ENCODE assay signal across 9 mouse cellular contexts in the genomic region with DNA sequence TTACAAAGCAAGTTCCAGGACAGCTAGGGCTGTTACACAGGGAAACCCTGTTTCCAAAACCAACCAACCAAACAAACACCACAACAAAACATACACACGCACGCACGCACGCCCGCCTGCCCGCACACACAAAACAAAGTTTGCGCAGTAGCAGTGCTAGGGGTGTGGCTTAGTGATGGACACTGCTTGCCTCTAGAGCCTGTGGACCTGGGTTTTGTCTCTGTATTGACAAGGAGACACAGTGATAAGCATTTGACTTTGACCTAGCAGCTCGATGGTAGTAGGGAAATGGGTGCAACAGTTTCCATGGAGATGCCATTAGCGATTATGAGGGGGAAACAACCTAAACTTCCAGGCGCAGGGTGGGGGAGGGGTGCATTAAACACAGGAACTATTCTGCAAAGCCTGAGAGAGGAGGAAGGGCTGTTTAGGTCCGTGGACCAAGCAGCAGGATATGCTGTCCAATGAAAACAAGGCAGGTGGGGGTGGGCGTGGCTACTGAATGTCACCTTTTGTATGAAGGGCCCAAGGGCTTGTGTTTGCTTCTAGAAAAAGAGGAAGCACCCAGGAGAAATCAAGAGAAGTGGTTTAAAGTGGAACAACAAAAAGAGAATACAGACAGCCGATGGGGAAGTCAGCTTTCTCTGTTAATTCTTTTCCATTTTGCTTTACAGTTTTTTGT. TPM values are rescaled to one million over a fixed set of nuclear protein-coding genes. Genes with fewer than 3 reads are reported as not detected.
A peak's percentile ranks its signal among the peaks of the same experiment; 100 is the strongest.
DNase-seq lines count a peak whose midpoint lies in the region; ATAC-seq and TF ChIP-seq lines count a peak whose summit lies in the region.
"Had no signal": no experiment of that assay in that cellular context is flagged by ENCODE, and none has a peak within 500 bp of the region (broad histone marks: within the 10 kb centered on the region; RNA-seq: fewer than 3 reads in every experiment).

No protein-coding gene starts in this region.

- peak; percentile 14 for DNase-seq in hindbrain, postnatal 0 days (ENCODE audit: low spot score)
- DNase-seq in hindbrain, embryonic 11.5 days (ENCODE audit: low spot score): no peak
- peak; percentile 87 for DNase-seq in lung, postnatal 36 days
- DNase-seq in thymus, postnatal 14 days: peak; percentile 64
- no peak for DNase-seq in adrenal gland, postnatal 10 days
- DNase-seq in c-Kit-positive CD71-positive TER-119-positive erythroid progenitor cells, embryonic 14.5 days (ENCODE audit: low spot score): no peak

- ATAC-seq in hindbrain, postnatal 0 days: no peak
- ATAC-seq in hindbrain, embryonic 11.5 days (ENCODE audit: low FRiP score): no peak
- ATAC-seq in intestine, postnatal 0 days: peak; percentile 90
- ATAC-seq in forebrain, embryonic 15.5 days (replicated peaks): no peak

- no peaks in the 10 kb centered on the region for H3K9me3 ChIP-seq in hindbrain, postnatal 0 days (ENCODE audit: low read length)
- H3K9me3 ChIP-seq in hindbrain, embryonic 11.5 days (ENCODE audit: control insufficient read depth, low read length): no peaks in the 10 kb centered on the region
- H3K9me3 ChIP-seq in intestine, postnatal 0 days (ENCODE audit: control insufficient read depth): no peaks in the 10 kb centered on the region
- no peaks in the 10 kb centered on the region for H3K9me3 ChIP-seq in forebrain, embryonic 15.5 days
- H3K9me3 ChIP-seq: neural tube, embryonic 13.5 days had no signal

- no peaks in the 10 kb centered on the region for H3K36me3 ChIP-seq in hindbrain, postnatal 0 days (ENCODE audit: insufficient read depth, low read length)
- no peaks in the 10 kb centered on the region for H3K36me3 ChIP-seq in hindbrain, embryonic 11.5 days (ENCODE audit: control insufficient read depth, insufficient read depth, low read length)
- H3K36me3 ChIP-seq in intestine, postnatal 0 days (ENCODE audit: control insufficient read depth, insufficient read depth): no peaks in the 10 kb centered on the region
- no peaks in the 10 kb centered on the region for H3K36me3 ChIP-seq in forebrain, embryonic 15.5 days
- H3K36me3 ChIP-seq: neural tube, embryonic 13.5 days had no signal

- no peak overlapping the region for H3K27ac ChIP-seq in hindbrain, postnatal 0 days
- no peak overlapping the region for H3K27ac ChIP-seq in hindbrain, embryonic 11.5 days (ENCODE audit: low read depth, low read length)
- peak overlapping the region; percentile 28; the same call in 1 of the 2 replicates for H3K27ac ChIP-seq in intestine, postnatal 0 days (ENCODE audit: low read depth, low read length)
- H3K27ac ChIP-seq in forebrain, embryonic 15.5 days (replicated peaks): no peak overlapping the region
- H3K27ac ChIP-seq: neural tube, embryonic 13.5 days had no signal

- no peak overlapping the region for H3K4me3 ChIP-seq in hindbrain, postnatal 0 days (ENCODE audit: low read length)
- no peak overlapping the region for H3K4me3 ChIP-seq in hindbrain, embryonic 11.5 days (ENCODE audit: low read depth, low read length)
- no peak overlapping the region for H3K4me3 ChIP-seq in intestine, postnatal 0 days (ENCODE audit: low read depth, low read length)
- no peak overlapping the region for H3K4me3 ChIP-seq in forebrain, embryonic 15.5 days
- H3K4me3 ChIP-seq: neural tube, embryonic 13.5 days had no signal

- H3K4me1 ChIP-seq in hindbrain, postnatal 0 days (ENCODE audit: insufficient read depth, low read length): no peaks in the 10 kb centered on the region
- no peaks in the 10 kb centered on the region for H3K4me1 ChIP-seq in hindbrain, embryonic 11.5 days (replicated peaks; ENCODE audit: control insufficient read depth, insufficient read depth, low read length)
- no peaks in the 10 kb centered on the region for H3K4me1 ChIP-seq in intestine, postnatal 0 days (replicated peaks; ENCODE audit: control insufficient read depth, insufficient read depth, low read length)
- H3K4me1 ChIP-seq in forebrain, embryonic 15.5 days: no peaks in the 10 kb centered on the region

- no peaks in the 10 kb centered on the region for H3K27me3 ChIP-seq in hindbrain, postnatal 0 days (ENCODE audit: insufficient read depth, low read length)
- no peaks in the 10 kb centered on the region for H3K27me3 ChIP-seq in hindbrain, embryonic 11.5 days (ENCODE audit: control insufficient read depth, insufficient read depth, low read length)
- H3K27me3 ChIP-seq in intestine, postnatal 0 days (replicated peaks; ENCODE audit: control insufficient read depth, insufficient read depth, low read length): no peaks in the 10 kb centered on the region
- no peaks in the 10 kb centered on the region for H3K27me3 ChIP-seq in forebrain, embryonic 15.5 days
- H3K27me3 ChIP-seq: neural tube, embryonic 13.5 days had no signal

- no peak overlapping the region for H3K9ac ChIP-seq in hindbrain, postnatal 0 days (replicated peaks; ENCODE audit: low read length)
- H3K9ac ChIP-seq in hindbrain, embryonic 11.5 days (ENCODE audit: low read depth, low read length): no peak overlapping the region
- H3K9ac ChIP-seq in intestine, postnatal 0 days (ENCODE audit: low read depth, low read length): no peak overlapping the region
- H3K9ac ChIP-seq in forebrain, embryonic 15.5 days (replicated peaks): no peak overlapping the region
- H3K9ac ChIP-seq: neural tube, embryonic 13.5 days had no signal

- no peak overlapping the region for H3K4me2 ChIP-seq in hindbrain, postnatal 0 days (ENCODE audit: low read depth, low read length)
- no peak overlapping the region for H3K4me2 ChIP-seq in hindbrain, embryonic 11.5 days (replicated peaks; ENCODE audit: low read depth, low read length)
- H3K4me2 ChIP-seq in intestine, postnatal 0 days (replicated peaks; ENCODE audit: low read depth): peak overlapping the region; percentile 27
- no peak overlapping the region for H3K4me2 ChIP-seq in forebrain, embryonic 15.5 days (replicated peaks)
- H3K4me2 ChIP-seq: neural tube, embryonic 13.5 days had no signal

- TF ChIP-seq CTCF in hindbrain, postnatal 0 days (IDR thresholded peaks at IDR 0.05; ENCODE audit: low read depth): no peak
- TF ChIP-seq CTCF in intestine, postnatal 0 days (IDR thresholded peaks at IDR 0.05; ENCODE audit: low read depth): no peak

- WGBS in hindbrain, postnatal 0 days: 66% methylated on average over 13 of the region's 13 CpGs
- WGBS in hindbrain, embryonic 11.5 days: 67% methylated on average over 13 of the region's 13 CpGs
- 28% methylated on average over 13 of the region's 13 CpGs for WGBS in intestine, postnatal 0 days
- WGBS in forebrain, embryonic 15.5 days: 66% methylated on average over 13 of the region's 13 CpGs

RNA-seq across cellular contexts. Expression of a gene that starts 23.4 kb away (rescaled TPM):
- 46.6 and 46.8 TPM in 2 replicates for total RNA-seq in hindbrain, postnatal 0 days (2014; rRNA removed)
- polyA plus RNA-seq in hindbrain, postnatal 0 days (2015; fragmentation: Nextera tagmentation; extraction: Ambion mirVana): 53.0 and 56.9 TPM in 2 replicates
- 41.9 and 52.9 TPM in 2 replicates for polyA plus RNA-seq in hindbrain, embryonic 11.5 days (2014; fragmentation: Nextera tagmentation; extraction: Ambion mirVana)
- polyA plus RNA-seq in intestine, postnatal 0 days (2015; fragmentation: Nextera tagmentation; extraction: Ambion mirVana): 43.5 and 57.7 TPM in 2 replicates
- total RNA-seq in adrenal gland, postnatal 10 days (2021): 10 to 100 TPM; 39.8 to 57.2 TPM
- 81.0 and 85.9 TPM in 2 replicates for polyA plus RNA-seq in forebrain, embryonic 15.5 days (2015; fragmentation: Nextera tagmentation; extraction: Ambion mirVana)

Comparison
In these comparisons a context has a peak if more than half of its experiments do, and no peak if none do; other contexts are left out.
1. DNase-seq: peak in hindbrain, postnatal 0 days (single experiment), lung, postnatal 36 days (single experiment) and thymus, postnatal 14 days (single experiment); none in hindbrain, embryonic 11.5 days (single experiment), adrenal gland, postnatal 10 days (single experiment) and c-Kit-positive CD71-positive TER-119-positive erythroid progenitor cells, embryonic 14.5 days (single experiment).